Mouse (Mus musculus) neural tube, embryonic 14.5 days (tissue): ENCODE results near the gene Atp6v1b1. TPM values are rescaled to one million over a fixed set of nuclear protein-coding genes. Genes with fewer than 3 reads are reported as not detected.

Experiments used
- ATAC-seq: fragments of 200-750 bp; cut with Nextera tagmentation; 2 replicates; pipeline ENCODE4 v1.8.0; 2017; ENCODE audit warnings: low read depth, mild to moderate bottlenecking, moderate TSS enrichment, moderate library complexity
- H3K27ac ChIP-seq: fragments of 300-500 bp; sonication (generic); 2 replicates; pipeline ENCODE4 v1.5.1; 2014; ENCODE audit warnings: low read depth, mild to moderate bottlenecking, control low read depth, low read length, moderate library complexity, mixed read lengths
- H3K27me3 ChIP-seq: fragments of 300-500 bp; sonication (generic); 2 replicates; pipeline ENCODE4 v1.6.1; 2014; ENCODE audit warnings: low read length; ENCODE audit not compliant: control insufficient read depth, insufficient read depth
- H3K36me3 ChIP-seq: fragments of 300-500 bp; sonication (generic); 2 replicates; pipeline ENCODE4 v1.6.1; 2014; ENCODE audit warnings: low read length, mixed read lengths; ENCODE audit not compliant: control insufficient read depth, insufficient read depth
- H3K4me1 ChIP-seq: fragments of 300-500 bp; sonication (generic); 2 replicates; pipeline ENCODE4 v1.6.1; 2014; ENCODE audit warnings: low read length; ENCODE audit not compliant: control insufficient read depth, insufficient read depth
- H3K4me2 ChIP-seq: fragments of 300-500 bp; sonication (generic); 2 replicates; pipeline ENCODE4 v1.6.1; 2014; ENCODE audit warnings: mild to moderate bottlenecking, low read depth, low read length, control low read depth
- H3K4me3 ChIP-seq: fragments of 300-500 bp; sonication (generic); 2 replicates; pipeline ENCODE4 v1.5.1; 2014; ENCODE audit warnings: low read depth, low read length, control low read depth, mixed read lengths
- H3K9ac ChIP-seq: fragments of 300-500 bp; sonication (generic); replicated peaks from 2 replicates; pipeline ENCODE4 v1.6.1; 2014; ENCODE audit warnings: low read depth, mild to moderate bottlenecking, control low read depth, low read length, mixed read lengths
- H3K9me3 ChIP-seq: fragments of 300-500 bp; sonication (generic); 2 replicates; pipeline ENCODE4 v1.6.1; 2016; ENCODE audit warnings: low read length; ENCODE audit not compliant: control insufficient read depth
- WGBS: fragments of 180-500 bp; shearing (Covaris S2); extraction: QIAGEN DNeasy Blood & Tissue Kit; methylation state at CpG from one replicate; pipeline ENCODE4 v1.1.7; 2014; 5-methylcytosine and 5-hydroxymethylcytosine counted together
- polyA plus RNA-seq: library from polyadenylated mRNA; unstranded; fragments of >200 nt; fragmentation: Nextera tagmentation; extraction: Ambion mirVana; gene quantifications from 2 replicates; pipeline ENCODE4 v1.2.1, GENCODE M21; 2014

The Atp6v1b1 gene
- polyA plus RNA-seq, 1 experiment from 2014 or later, result not detected

DNA sequence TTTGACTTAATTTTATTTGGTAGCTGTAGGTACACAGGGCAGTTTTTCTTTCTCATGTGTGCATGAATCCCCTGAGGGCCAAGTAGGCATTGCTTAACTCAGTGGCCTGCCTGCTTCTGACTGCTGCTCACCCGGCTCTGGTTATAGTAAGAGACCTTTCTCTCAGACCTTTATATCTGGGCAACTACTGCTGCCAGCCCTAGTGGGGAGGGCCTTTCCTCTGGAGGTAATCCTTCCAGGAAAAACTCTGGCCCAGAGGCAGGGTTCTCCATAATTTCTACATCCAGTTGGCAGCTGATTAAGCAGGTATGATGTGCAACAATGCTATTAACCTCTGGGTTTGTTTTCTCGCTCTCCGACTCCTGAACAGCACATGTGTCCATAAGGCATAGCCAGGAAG, 60.1 kb downstream of the Atp6v1b1 start:
- H3K36me3 ChIP-seq, result peaks cover 20% of the 10 kb centered on the region

More for the DNA sequence above, 60.1 kb downstream of the Atp6v1b1 start:
- Histone ChIP-seq H3K9ac (no peak overlapping the region), H3K27me3 (no peaks in the 10 kb centered on the region), H3K27ac (no peak overlapping the region), H3K4me2 (no peak overlapping the region), H3K9me3 (no peaks in the 10 kb centered on the region), H3K4me3 (no peak overlapping the region), H3K4me1 (no peaks in the 10 kb centered on the region)
- no peak for ATAC-seq
- WGBS, result 91% methylated on average over 3 of the region's 3 CpGs

Other genes starting within 250 kb of the Atp6v1b1 start
- gene Dguok, start 236.0 kb upstream of the Atp6v1b1 start, polyA plus RNA-seq, result 76.5 and 80.2 TPM in 2 replicates
- 0.80 and 1.1 TPM in 2 replicates for gene Actg2, start 206.7 kb upstream of the Atp6v1b1 start, polyA plus RNA-seq
- gene Stambp, start 170.3 kb upstream of the Atp6v1b1 start, polyA plus RNA-seq, result 61.0 and 70.1 TPM in 2 replicates
- gene Clec4f, start 86.8 kb upstream of the Atp6v1b1 start, polyA plus RNA-seq, result 0.08 TPM in 1 of 2 replicates, not detected in the other
- gene Cd207, start 65.1 kb upstream of the Atp6v1b1 start, polyA plus RNA-seq, result not detected in 2 replicates
- gene Vax2, start 31.7 kb upstream of the Atp6v1b1 start, polyA plus RNA-seq, result not detected in 2 replicates
- gene Ankrd53, start 19.7 kb downstream of the Atp6v1b1 start, polyA plus RNA-seq, result 0.24 and 0.27 TPM in 2 replicates
- 44.8 and 54.2 TPM in 2 replicates for gene Tex261, start 32.8 kb downstream of the Atp6v1b1 start, polyA plus RNA-seq
- 99.0 and 112 TPM in 2 replicates for gene Nagk, start 52.0 kb downstream of the Atp6v1b1 start, polyA plus RNA-seq
- gene Paip2b, start 88.8 kb downstream of the Atp6v1b1 start, polyA plus RNA-seq, result 26.0 and 29.7 TPM in 2 replicates
- gene Zfp638, start 124.1 kb downstream of the Atp6v1b1 start, polyA plus RNA-seq, result 104 and 118 TPM in 2 replicates